Mouse (Mus musculus): Measurements from ENCODE around the gene Krt86. TPM values are rescaled to one million over a fixed set of nuclear protein-coding genes. Genes with fewer than 3 reads are reported as not detected.

The Krt86 gene
- polyA plus RNA-seq, 1 experiment from 2014 or later = not detected

GRCm38 (mm10) chr15:101459283-101459682 lies 14.0 kb upstream of the Krt86 start:
- WGBS = 79% methylated on average over 14 of the region's 14 CpGs
- ATAC-seq = no peak

GRCm38 (mm10) chr15:101463651-101464050 lies 9.6 kb upstream of the Krt86 start, which contains the start of gene Krt81:
TSS of gene Krt81 (minus strand) at chr15:101463751.
- 83% methylated on average over 13 of the region's 13 CpGs for WGBS
- Histone ChIP-seq H3K27ac (no peak within 1 kb of the TSS), H3K36me3 (no peaks in the 10 kb centered on the region), H3K4me2 (replicated peaks) (no peak within 1 kb of the TSS), H3K4me3 (replicated peaks) (no peak within 1 kb of the TSS), H3K27me3 (no peaks in the 10 kb centered on the region), H3K9me3 (no peaks in the 10 kb centered on the region), H3K9ac (replicated peaks) (no peak within 1 kb of the TSS), H3K4me1 (replicated peaks) (peaks cover 6% of the 10 kb centered on the region)
- no peak for ATAC-seq

More at GRCm38 (mm10) chr15:101459283-101459682, 14.0 kb upstream of the Krt86 start:
- no peak overlapping the region for H3K4me3 ChIP-seq (replicated peaks)
- no peaks in the 10 kb centered on the region for H3K36me3 ChIP-seq
- H3K9ac ChIP-seq (replicated peaks) = no peak overlapping the region
- H3K27ac ChIP-seq = no peak overlapping the region
- H3K27me3 ChIP-seq = no peaks in the 10 kb centered on the region
- no peak overlapping the region for H3K4me2 ChIP-seq (replicated peaks)
- 0 out of 2 replicates have a peak, but pooled peaks cover 2% of the 10 kb centered on the region for H3K9me3 ChIP-seq
- peaks cover 10% of the 10 kb centered on the region for H3K4me1 ChIP-seq (replicated peaks)

GRCm38 (mm10) chr15:101469093-101469492 lies 4.2 kb upstream of the Krt86 start:
- Histone ChIP-seq H3K4me3 (replicated peaks) (no peak overlapping the region), H3K4me1 (replicated peaks) (no peaks in the 10 kb centered on the region), H3K4me2 (replicated peaks) (no peak overlapping the region), H3K9ac (replicated peaks) (no peak overlapping the region), H3K27ac (no peak overlapping the region), H3K9me3 (no peaks in the 10 kb centered on the region), H3K36me3 (no peaks in the 10 kb centered on the region), H3K27me3 (no peaks in the 10 kb centered on the region)
- 95% methylated on average over 4 of the region's 4 CpGs for WGBS
- ATAC-seq = no peak

- WGBS = 8% methylated on average over 31 of the region's 31 CpGs
- Histone ChIP-seq H3K4me3 (replicated peaks) (peak overlapping the region; percentile 38), H3K9ac (replicated peaks) (peak overlapping the region; percentile 52), H3K27ac (no peak overlapping the region), H3K4me1 (replicated peaks) (peaks cover 11% of the 10 kb centered on the region), H3K27me3 (peaks cover 13% of the 10 kb centered on the region; the same call in 1 of the 2 replicates), H3K36me3 (no peaks in the 10 kb centered on the region), H3K9me3 (no peaks in the 10 kb centered on the region), H3K4me2 (replicated peaks) (peak overlapping the region; percentile 69)
- ATAC-seq = peak; percentile 60; the same call in 1 of the 2 replicates
Measured at GRCm38 (mm10) chr15:101479007-101479665, 5.9 kb downstream of the Krt86 start.

GRCm38 (mm10) chr15:101479666-101480060 lies 6.4 kb downstream of the Krt86 start:
- H3K27ac ChIP-seq = no peak overlapping the region
- peak overlapping the region; percentile 69 for H3K4me2 ChIP-seq (replicated peaks)
- H3K4me3 ChIP-seq (replicated peaks) = peak overlapping the region; percentile 38
- no peaks in the 10 kb centered on the region for H3K9me3 ChIP-seq
- H3K36me3 ChIP-seq = no peaks in the 10 kb centered on the region
- peaks cover 11% of the 10 kb centered on the region for H3K4me1 ChIP-seq (replicated peaks)
- no peak overlapping the region for H3K9ac ChIP-seq (replicated peaks)
- 31% methylated on average over 11 of the region's 11 CpGs for WGBS
- ATAC-seq = peak; percentile 56; the same call in 1 of the 2 replicates
- H3K27me3 ChIP-seq = peaks cover 13% of the 10 kb centered on the region; the same call in 1 of the 2 replicates

- Histone ChIP-seq H3K27me3 (peaks cover 9% of the 10 kb centered on the region; the same call in 1 of the 2 replicates), H3K4me3 (replicated peaks) (no peak overlapping the region), H3K4me1 (replicated peaks) (peaks cover 11% of the 10 kb centered on the region), H3K9ac (replicated peaks) (no peak overlapping the region), H3K27ac (no peak overlapping the region), H3K4me2 (replicated peaks) (no peak overlapping the region), H3K9me3 (no peaks in the 10 kb centered on the region), H3K36me3 (no peaks in the 10 kb centered on the region)
- 42% methylated on average over 4 of the region's 4 CpGs for WGBS
- no peak for ATAC-seq
Measured at GRCm38 (mm10) chr15:101482056-101482455, 8.8 kb downstream of the Krt86 start.

- 95% methylated on average over 1 of the region's 1 CpGs for WGBS
- 0 out of 2 replicates have a peak, but pooled peaks cover under 1% of the 10 kb centered on the region for H3K27me3 ChIP-seq
Measured at GRCm38 (mm10) chr15:101483646-101484045, 10.4 kb downstream of the Krt86 start.

GRCm38 (mm10) chr15:101484939-101485338 lies 11.7 kb downstream of the Krt86 start:
- 83% methylated on average over 1 of the region's 1 CpGs for WGBS
- Histone ChIP-seq H3K4me1 (replicated peaks) (no peaks in the 10 kb centered on the region), H3K27me3 (no peaks in the 10 kb centered on the region), H3K9me3 (no peaks in the 10 kb centered on the region), H3K36me3 (no peaks in the 10 kb centered on the region), H3K27ac (no peak overlapping the region), H3K9ac (replicated peaks) (no peak overlapping the region), H3K4me2 (replicated peaks) (no peak overlapping the region), H3K4me3 (replicated peaks) (no peak overlapping the region)
- ATAC-seq = no peak

More at GRCm38 (mm10) chr15:101483646-101484045, 10.4 kb downstream of the Krt86 start:
- H3K9ac ChIP-seq (replicated peaks) = no peak overlapping the region
- H3K36me3 ChIP-seq = no peaks in the 10 kb centered on the region
- no peak overlapping the region for H3K4me3 ChIP-seq (replicated peaks)
- H3K4me1 ChIP-seq (replicated peaks) = peaks cover 11% of the 10 kb centered on the region
- ATAC-seq = no peak
- no peaks in the 10 kb centered on the region for H3K9me3 ChIP-seq
- H3K27ac ChIP-seq = no peak overlapping the region
- H3K4me2 ChIP-seq (replicated peaks) = no peak overlapping the region

- 85% methylated on average over 11 of the region's 11 CpGs for WGBS
- Histone ChIP-seq H3K4me1 (replicated peaks) (no peaks in the 10 kb centered on the region), H3K9me3 (no peaks in the 10 kb centered on the region), H3K27ac (no peak overlapping the region), H3K4me2 (replicated peaks) (no peak overlapping the region), H3K27me3 (no peaks in the 10 kb centered on the region), H3K36me3 (no peaks in the 10 kb centered on the region), H3K9ac (replicated peaks) (no peak overlapping the region), H3K4me3 (replicated peaks) (no peak overlapping the region)
- no peak for ATAC-seq
Measured at GRCm38 (mm10) chr15:101485911-101486635, 12.8 kb downstream of the Krt86 start.

- Histone ChIP-seq H3K4me2 (replicated peaks) (no peak within 1 kb of the TSS), H3K36me3 (no peaks in the 10 kb centered on the region), H3K27ac (no peak within 1 kb of the TSS), H3K9ac (replicated peaks) (no peak within 1 kb of the TSS), H3K4me3 (replicated peaks) (no peak within 1 kb of the TSS), H3K9me3 (no peaks in the 10 kb centered on the region), H3K27me3 (no peaks in the 10 kb centered on the region), H3K4me1 (replicated peaks) (no peaks in the 10 kb centered on the region)
- ATAC-seq = no peak
- 53% methylated on average over 6 of the region's 6 CpGs for WGBS
Measured at GRCm38 (mm10) chr15:101491431-101491830, 18.2 kb downstream of the Krt86 start, which contains the start of gene Krt83. TSS of gene Krt83 (minus strand) at chr15:101491512.

GRCm38 (mm10) chr15:101492718-101493117 lies 19.4 kb downstream of the Krt86 start:
- Histone ChIP-seq H3K9ac (replicated peaks) (no peak overlapping the region), H3K4me1 (replicated peaks) (no peaks in the 10 kb centered on the region), H3K4me2 (replicated peaks) (no peak overlapping the region), H3K27ac (no peak overlapping the region), H3K27me3 (no peaks in the 10 kb centered on the region), H3K9me3 (no peaks in the 10 kb centered on the region), H3K4me3 (replicated peaks) (no peak overlapping the region), H3K36me3 (no peaks in the 10 kb centered on the region)
- ATAC-seq = no peak
- 87% methylated on average over 8 of the region's 8 CpGs for WGBS

- Histone ChIP-seq H3K4me2 (replicated peaks) (no peak overlapping the region), H3K9me3 (no peaks in the 10 kb centered on the region), H3K36me3 (no peaks in the 10 kb centered on the region), H3K4me3 (replicated peaks) (no peak overlapping the region), H3K27me3 (no peaks in the 10 kb centered on the region), H3K9ac (replicated peaks) (no peak overlapping the region), H3K27ac (no peak overlapping the region), H3K4me1 (replicated peaks) (no peaks in the 10 kb centered on the region)
- 93% methylated on average over 6 of the region's 6 CpGs for WGBS
- no peak for ATAC-seq
Measured at GRCm38 (mm10) chr15:101493713-101494112, 20.4 kb downstream of the Krt86 start.
